Mouse (Mus musculus) heart, postnatal 0 days (tissue): Measurements from ENCODE around the gene Mul1. TPM values are rescaled to one million over a fixed set of nuclear protein-coding genes. Genes with fewer than 3 reads are reported as not detected.

ENCODE experiments used
- ATAC-seq: fragments of 200-750 bp; cut with Nextera tagmentation; 2 replicates; pipeline ENCODE4 v1.8.0; 2017; ENCODE audit warnings: low read depth, moderate number of reproducible peaks, moderate library complexity; ENCODE audit not compliant: insufficient read depth
- DNase-seq: peaks from one replicate; pipeline ENCODE4 v3.0.0-alpha.2; 2016; ENCODE audit warnings: low spot score
- H3K27ac ChIP-seq: fragments of 300-500 bp; sonication (generic); 2 replicates; pipeline ENCODE4 v1.5.1; 2014; ENCODE audit warnings: low read depth, mild to moderate bottlenecking
- H3K27me3 ChIP-seq: fragments of 300-500 bp; sonication (generic); 2 replicates; pipeline ENCODE4 v1.6.1; 2014; ENCODE audit warnings: low read length, mixed read lengths; ENCODE audit not compliant: control insufficient read depth, insufficient read depth
- H3K36me3 ChIP-seq: fragments of 300-500 bp; sonication (generic); replicated peaks from 2 replicates; pipeline ENCODE4 v1.6.1; 2014; ENCODE audit warnings: low read length, mixed read lengths; ENCODE audit not compliant: control insufficient read depth, insufficient read depth
- H3K4me1 ChIP-seq: fragments of 300-500 bp; sonication (generic); 2 replicates; pipeline ENCODE4 v1.6.1; 2014; ENCODE audit warnings: antibody characterized with exemption; ENCODE audit not compliant: control insufficient read depth, insufficient read depth
- H3K4me2 ChIP-seq: fragments of 300-500 bp; sonication (generic); 2 replicates; pipeline ENCODE4 v1.6.1; 2014; ENCODE audit warnings: low read depth, mild to moderate bottlenecking, low read length, moderate library complexity
- H3K4me3 ChIP-seq: fragments of 300-500 bp; sonication (generic); 2 replicates; pipeline ENCODE4 v1.5.1; 2014; ENCODE audit warnings: low read depth, low read length
- H3K9ac ChIP-seq: fragments of 300-500 bp; sonication (generic); replicated peaks from 2 replicates; pipeline ENCODE4 v1.6.1; 2014; ENCODE audit warnings: low read depth, low read length, mixed read lengths
- H3K9me3 ChIP-seq: fragments of 300-500 bp; sonication (generic); replicated peaks from 2 replicates; pipeline ENCODE4 v1.6.1; 2016; ENCODE audit warnings: low read length; ENCODE audit not compliant: control insufficient read depth
- CTCF ChIP-seq: IDR thresholded peaks from 2 replicates; pipeline ENCODE4 v1.5.1; 2016; ENCODE audit warnings: antibody characterized with exemption, control low read depth, low read depth
- EP300 ChIP-seq: IDR thresholded peaks from 2 replicates; pipeline ENCODE4 v1.6.1; 2016; ENCODE audit warnings: antibody characterized with exemption, low read depth
- WGBS: fragments of 180-500 bp; shearing (Covaris S2); extraction: QIAGEN DNeasy Blood & Tissue Kit; methylation state at CpG from one replicate; pipeline ENCODE4 v1.1.7; 2014; 5-methylcytosine and 5-hydroxymethylcytosine counted together
- polyA plus RNA-seq: library from polyadenylated mRNA; unstranded; fragments of >200 nt; fragmentation: Nextera tagmentation; extraction: Ambion mirVana; gene quantifications from 2 replicates; pipeline ENCODE4 v1.2.1, GENCODE M21; 2015
- total RNA-seq: library from RNA; depleted of rRNA; stranded (reverse); fragments of >200 nt; gene quantifications from 2 replicates; pipeline ENCODE4 v1.2.3, GENCODE M21; 2014; ENCODE audit warnings: low replicate concordance

Gene Mul1
- total and polyA plus RNA-seq, 2 experiments from 2014 or later = 30.0 to 40.6 TPM

- ATAC-seq (peak; percentile 76), DNase-seq (peak; percentile 61)
- Histone ChIP-seq H3K36me3 (no peaks in the 10 kb centered on the region), H3K9me3 (no peaks in the 10 kb centered on the region), H3K4me2 (peak overlapping the region; percentile 47), H3K9ac (0 out of 2 replicates have a peak overlapping the region, but pooled peaks have one; percentile 35), H3K27ac (peak overlapping the region; percentile 84), H3K27me3 (peaks cover 36% of the 10 kb centered on the region), H3K4me1 (peaks cover 20% of the 10 kb centered on the region), H3K4me3 (0 out of 2 replicates have a peak overlapping the region, but pooled peaks have one; percentile 6)
- 7% methylated on average over 11 of the region's 11 CpGs for WGBS
- TF ChIP-seq CTCF (no peak), EP300 (no peak)
Observed at GRCm38 (mm10) chr4:138463832-138464487, 29.5 kb downstream of the Mul1 start.

DNA sequence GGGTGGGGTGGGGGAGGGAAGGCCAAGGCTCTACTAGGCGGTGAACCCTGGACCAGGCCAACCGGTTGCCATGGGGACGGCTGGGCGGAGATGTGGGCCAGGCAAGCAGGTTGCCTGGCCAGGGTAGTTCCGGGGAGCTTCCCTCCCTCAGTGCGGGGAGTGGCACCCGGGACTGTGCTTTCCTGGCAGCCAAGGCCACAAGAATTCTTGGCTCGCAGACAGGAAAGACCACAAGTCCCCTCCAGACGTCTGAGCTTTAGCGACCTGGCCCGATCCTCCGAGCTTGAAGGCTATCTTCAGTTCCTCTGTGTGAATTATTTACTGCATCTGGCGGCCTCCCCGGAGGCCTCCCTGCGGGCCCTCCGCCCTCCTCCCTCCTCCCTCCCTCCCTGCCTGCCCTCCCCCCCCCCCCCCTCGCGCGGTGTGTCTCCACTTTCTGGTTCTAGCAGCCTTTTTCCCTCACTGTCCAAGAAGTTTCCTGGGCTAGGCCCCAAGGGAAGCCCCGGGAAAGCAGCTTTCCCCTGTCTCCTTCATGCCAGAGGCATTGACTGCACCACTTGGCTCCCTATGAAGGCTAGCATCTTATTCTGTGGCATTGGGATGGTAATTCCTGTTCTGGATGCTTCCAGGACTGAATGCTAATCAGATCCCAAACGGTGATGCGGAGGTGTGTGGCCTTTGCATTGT is 30.3 kb downstream of the Mul1 start:
- DNase-seq (peak; percentile 29), ATAC-seq (peak; percentile 49; the same call in 1 of the 2 replicates)
- H3K27ac ChIP-seq = no peak overlapping the region
- H3K36me3 ChIP-seq = no peaks in the 10 kb centered on the region
- H3K4me1 ChIP-seq = peaks cover 26% of the 10 kb centered on the region
- H3K9ac ChIP-seq = no peak overlapping the region
- 4% methylated on average over 17 of the region's 22 CpGs for WGBS
- H3K4me2 ChIP-seq = peak overlapping the region; percentile 47
- no peak for TF ChIP-seq EP300
- TF ChIP-seq CTCF = no peak
- H3K4me3 ChIP-seq = peak overlapping the region; percentile 6; the same call in 1 of the 2 replicates
- peaks cover 29% of the 10 kb centered on the region for H3K27me3 ChIP-seq
- no peaks in the 10 kb centered on the region for H3K9me3 ChIP-seq

GRCm38 (mm10) chr4:138465446-138465845 is 31.0 kb downstream of the Mul1 start:
- no peaks in the 10 kb centered on the region for H3K36me3 ChIP-seq
- WGBS = 44% methylated on average over 8 of the region's 8 CpGs
- no peak overlapping the region for H3K4me3 ChIP-seq
- H3K27me3 ChIP-seq = peaks cover 25% of the 10 kb centered on the region
- DNase-seq (no peak), ATAC-seq (no peak)
- H3K4me2 ChIP-seq = no peak overlapping the region
- no peaks in the 10 kb centered on the region for H3K9me3 ChIP-seq
- H3K9ac ChIP-seq = no peak overlapping the region
- TF ChIP-seq CTCF = no peak
- no peak for TF ChIP-seq EP300
- no peak overlapping the region for H3K27ac ChIP-seq
- peaks cover 26% of the 10 kb centered on the region for H3K4me1 ChIP-seq

DNA sequence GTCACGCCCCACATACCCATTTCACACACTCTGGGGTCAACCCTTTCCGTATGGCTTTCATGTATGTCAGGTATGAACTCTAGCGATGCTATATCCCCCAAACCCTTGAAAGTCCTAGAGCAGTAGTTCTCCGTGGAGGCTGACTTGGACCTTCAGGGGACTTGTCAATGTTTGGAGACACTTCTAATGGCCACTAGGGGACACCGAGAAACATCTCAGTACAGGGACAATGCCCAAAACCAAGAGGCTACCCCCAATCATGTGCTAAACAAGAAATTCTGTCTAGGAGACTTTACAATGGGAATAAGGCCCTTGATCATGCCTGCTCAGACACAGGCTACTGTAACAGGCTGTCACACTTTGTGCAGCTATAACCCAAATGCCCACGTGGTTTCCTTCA is 32.2 kb downstream of the Mul1 start:
- Histone ChIP-seq H3K27ac (no peak overlapping the region), H3K9me3 (no peaks in the 10 kb centered on the region), H3K36me3 (no peaks in the 10 kb centered on the region), H3K9ac (no peak overlapping the region), H3K4me3 (no peak overlapping the region), H3K4me1 (peaks cover 26% of the 10 kb centered on the region), H3K27me3 (peaks cover 25% of the 10 kb centered on the region), H3K4me2 (no peak overlapping the region)
- ATAC-seq (no peak), DNase-seq (no peak)
- TF ChIP-seq CTCF (no peak), EP300 (no peak)
- 62% methylated on average over 6 of the region's 6 CpGs for WGBS

DNA sequence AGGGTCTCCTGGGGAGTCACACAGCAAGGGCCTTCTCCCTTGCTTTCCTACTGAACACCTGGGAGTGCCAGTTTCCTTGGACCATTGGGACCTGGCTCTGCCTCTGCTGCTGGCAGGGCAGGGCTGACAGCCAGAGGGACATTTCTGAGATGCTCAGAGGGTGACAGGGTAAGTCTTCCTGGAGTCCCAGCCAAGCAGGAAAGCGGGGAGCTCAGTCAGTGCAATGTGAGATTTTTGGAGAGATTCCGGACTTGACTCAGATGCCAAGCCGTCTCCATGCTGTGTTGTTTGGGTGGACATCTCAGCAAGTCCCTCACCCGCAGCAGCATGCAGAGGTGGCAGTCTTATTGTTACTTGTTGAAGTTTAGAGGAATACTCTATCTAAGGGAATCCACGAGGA is 33.0 kb downstream of the Mul1 start:
- no peak overlapping the region for H3K27ac ChIP-seq
- ATAC-seq = no peak
- no peak overlapping the region for H3K4me2 ChIP-seq
- H3K36me3 ChIP-seq = no peaks in the 10 kb centered on the region
- no peak for DNase-seq
- no peak overlapping the region for H3K4me3 ChIP-seq
- H3K4me1 ChIP-seq = peaks cover 26% of the 10 kb centered on the region
- peaks cover 25% of the 10 kb centered on the region for H3K27me3 ChIP-seq
- no peaks in the 10 kb centered on the region for H3K9me3 ChIP-seq
- H3K9ac ChIP-seq = no peak overlapping the region
- 69% methylated on average over 5 of the region's 5 CpGs for WGBS
- TF ChIP-seq CTCF (no peak), EP300 (no peak)
